Mouse (Mus musculus): ENCODE data around the gene Olfr70.

The Olfr70 gene

GRCm38 (mm10) chr4:43700707-43701106, at the start of gene Olfr70:
TSS of gene Olfr70 (minus strand) at chr4:43700807.
- no peak for DNase-seq (ENCODE audit: extremely low spot score, low spot score)

- DNase-seq (ENCODE audit: extremely low spot score, low spot score), result no peak
Measured at GRCm38 (mm10) chr4:43745187-43745586, 44.6 kb upstream of the Olfr70 start.

- no peak for DNase-seq (ENCODE audit: extremely low spot score, low spot score)
Measured at GRCm38 (mm10) chr4:43743099-43743498, 42.5 kb upstream of the Olfr70 start.

GRCm38 (mm10) chr4:43742637-43743036, 42.0 kb upstream of the Olfr70 start:
- DNase-seq (ENCODE audit: extremely low spot score, low spot score), result no peak

- no peak for DNase-seq (ENCODE audit: extremely low spot score, low spot score)
Measured at GRCm38 (mm10) chr4:43741526-43741925, 40.9 kb upstream of the Olfr70 start.

GRCm38 (mm10) chr4:43738989-43739674, 38.5 kb upstream of the Olfr70 start:
- DNase-seq (ENCODE audit: extremely low spot score, low spot score), result no peak

GRCm38 (mm10) chr4:43737144-43737543, 36.5 kb upstream of the Olfr70 start:
- DNase-seq (ENCODE audit: extremely low spot score, low spot score), result no peak

- no peak for DNase-seq (ENCODE audit: extremely low spot score, low spot score)
Measured at GRCm38 (mm10) chr4:43733186-43733585, 32.6 kb upstream of the Olfr70 start.

- DNase-seq (ENCODE audit: extremely low spot score, low spot score), result no peak
Measured at GRCm38 (mm10) chr4:43732171-43732570, 31.6 kb upstream of the Olfr70 start.

GRCm38 (mm10) chr4:43730750-43731297, 30.2 kb upstream of the Olfr70 start:
- no peak for DNase-seq (ENCODE audit: extremely low spot score, low spot score)

- no peak for DNase-seq (ENCODE audit: extremely low spot score, low spot score)
Measured at GRCm38 (mm10) chr4:43729794-43730550, 29.4 kb upstream of the Olfr70 start, which contains the start of gene Spaar. TSS of gene Spaar (plus strand) at chr4:43730034.

GRCm38 (mm10) chr4:43729126-43729525, 28.5 kb upstream of the Olfr70 start:
- no peak for DNase-seq (ENCODE audit: extremely low spot score, low spot score)

GRCm38 (mm10) chr4:43728576-43728954, 28.0 kb upstream of the Olfr70 start:
- DNase-seq (ENCODE audit: extremely low spot score, low spot score), result no peak

- no peak for DNase-seq (ENCODE audit: extremely low spot score, low spot score)
Measured at GRCm38 (mm10) chr4:43727718-43728575, 27.3 kb upstream of the Olfr70 start.

GRCm38 (mm10) chr4:43726995-43727394, 26.4 kb upstream of the Olfr70 start, which contains the start of gene Hrct1:
TSS of gene Hrct1 (plus strand) at chr4:43727188.
- DNase-seq (ENCODE audit: extremely low spot score, low spot score), result no peak

- no peak for DNase-seq (ENCODE audit: extremely low spot score, low spot score)
Measured at GRCm38 (mm10) chr4:43726228-43726993, 25.8 kb upstream of the Olfr70 start.

- no peak for DNase-seq (ENCODE audit: extremely low spot score, low spot score)
Measured at GRCm38 (mm10) chr4:43724764-43725163, 24.2 kb upstream of the Olfr70 start.

- DNase-seq (ENCODE audit: extremely low spot score, low spot score), result no peak
Measured at GRCm38 (mm10) chr4:43722191-43722590, 21.6 kb upstream of the Olfr70 start.

GRCm38 (mm10) chr4:43720491-43721228, 20.1 kb upstream of the Olfr70 start:
- DNase-seq (ENCODE audit: extremely low spot score, low spot score), result no peak

- no peak for DNase-seq (ENCODE audit: extremely low spot score, low spot score)
Measured at GRCm38 (mm10) chr4:43713652-43714219, 13.1 kb upstream of the Olfr70 start.

All from neural tube, embryonic 10.5 days (tissue).